Mouse (Mus musculus) C2C12 (cell line): ENCODE measurements around the gene Pdzd2.

Experiments used
- CTCF ChIP-seq: IDR thresholded peaks from one replicate; pipeline ENCODE4 v1.5.1; 2011; ENCODE audit not compliant: control insufficient read depth, insufficient read depth, insufficient read length
- MAX ChIP-seq: IDR thresholded peaks from one replicate; pipeline ENCODE4 v1.6.1; 2011; ENCODE audit warnings: mild to moderate bottlenecking, control low read depth

GRCm38 (mm10) chr15:12625524-12625923 is 114.2 kb downstream of the Pdzd2 start:
- TF ChIP-seq MAX (no peak), CTCF (no peak)
